Mouse (Mus musculus): Measurements from ENCODE around the gene Isoc2a. TPM values are rescaled to one million over a fixed set of nuclear protein-coding genes. Genes with fewer than 3 reads are reported as not detected.

Isoc2a gene
- total RNA-seq, 2 experiments from 2014 or later, result 11.2 to 12.4 TPM

- no peak for DNase-seq (ENCODE audit: extremely low spot score in 1 of 2, low spot score in 1 of 2)
Observed at GRCm38 (mm10) chr7:4934160-4934914, 57.4 kb downstream of the Isoc2a start.

GRCm38 (mm10) chr7:4936832-4937231 is 59.9 kb downstream of the Isoc2a start:
- DNase-seq (ENCODE audit: extremely low spot score in 1 of 2, low spot score in 1 of 2), result no peak

GRCm38 (mm10) chr7:4937392-4937791 is 60.4 kb downstream of the Isoc2a start:
- DNase-seq (ENCODE audit: extremely low spot score in 1 of 2, low spot score in 1 of 2), result no peak

- DNase-seq (ENCODE audit: extremely low spot score in 1 of 2, low spot score in 1 of 2), result peak in 1 of 2 experiments; percentile 77
Observed at GRCm38 (mm10) chr7:4938456-4938855, 61.5 kb downstream of the Isoc2a start.

GRCm38 (mm10) chr7:4940068-4940479 is 63.1 kb downstream of the Isoc2a start:
- peak; percentile 77 to 92 for DNase-seq (ENCODE audit: extremely low spot score in 1 of 2, low spot score in 1 of 2)

GRCm38 (mm10) chr7:4942673-4943072 is 65.7 kb downstream of the Isoc2a start:
- no peak for DNase-seq (ENCODE audit: extremely low spot score in 1 of 2, low spot score in 1 of 2)

GRCm38 (mm10) chr7:4943223-4943815 is 66.4 kb downstream of the Isoc2a start:
- DNase-seq (ENCODE audit: extremely low spot score in 1 of 2, low spot score in 1 of 2), result peak; percentile 92 to 95

Other genes starting within 250 kb of the Isoc2a start
- gene Tmem86b, start 245.7 kb upstream of the Isoc2a start, total RNA-seq (2021), result 10 to 100 TPM; 12.5 to 17.3 TPM
- gene Ppp6r1, start 218.1 kb upstream of the Isoc2a start, total RNA-seq (2021), result 100 to 1,000 TPM; 126 to 135 TPM
- 10 to 100 TPM; 89.0 to 91.9 TPM for gene Hspbp1, start 192.1 kb upstream of the Isoc2a start, total RNA-seq (2021)
- gene Brsk1, start 186.5 kb upstream of the Isoc2a start, total RNA-seq (2021), result 100 to 1,000 TPM; 330 to 348 TPM
- gene Tmem150b, start 151.9 kb upstream of the Isoc2a start, total RNA-seq (2021), result not detected
- 10 to 100 TPM; 23.5 to 34.3 TPM for gene Kmt5c, start 137.0 kb upstream of the Isoc2a start, total RNA-seq (2021)
- 1 to 10 TPM; 5.2 to 6.1 TPM for gene Cox6b2, start 124.1 kb upstream of the Isoc2a start, total RNA-seq (2021)
- gene Fam71e2, start 105.9 kb upstream of the Isoc2a start, total RNA-seq (2021), result not detected
- gene Il11, start 94.3 kb upstream of the Isoc2a start, total RNA-seq (2021), result under 1 TPM; 0.27 to 0.49 TPM
- gene Tmem190, start 94.2 kb upstream of the Isoc2a start, total RNA-seq (2021), result not detected
- gene Tmem238, start 87.5 kb upstream of the Isoc2a start, total RNA-seq (2021), result 1 to 10 TPM; 2.2 to 2.6 TPM
- 100 to 1,000 TPM; 484 to 506 TPM for gene Rpl28, start 84.3 kb upstream of the Isoc2a start, total RNA-seq (2021)
- gene Ube2s, start 64.6 kb upstream of the Isoc2a start, total RNA-seq (2021), result 100 to 1,000 TPM in 1 of 2 experiments, 10 to 100 TPM in 1; 97.7 to 112 TPM
- 100 to 1,000 TPM; 132 to 182 TPM for gene Shisa7, start 32.5 kb upstream of the Isoc2a start, total RNA-seq (2021)
- gene Isoc2b, start 6.9 kb upstream of the Isoc2a start, total RNA-seq (2021), result 1 to 10 TPM; 5.6 to 6.0 TPM
- gene Gm36210, start 29.4 kb downstream of the Isoc2a start, total RNA-seq (2021), result under 1 TPM; 0.27 to 0.38 TPM
- 10 to 100 TPM; 13.4 to 14.3 TPM for gene Zfp628, start 38.1 kb downstream of the Isoc2a start, total RNA-seq (2021)
- 100 to 1,000 TPM; 109 to 112 TPM for gene Nat14, start 44.9 kb downstream of the Isoc2a start, total RNA-seq (2021)
- 1 to 10 TPM; 1.4 to 2.3 TPM for gene Ssc5d, start 48.6 kb downstream of the Isoc2a start, total RNA-seq (2021)
- under 1 TPM in 1 of 2 experiments, not detected in 1; 0.59 TPM for gene Sbk2, start 87.3 kb downstream of the Isoc2a start, total RNA-seq (2021)
- gene Sbk3, start 94.0 kb downstream of the Isoc2a start, total RNA-seq (2021), result under 1 TPM; 0.59 to 0.66 TPM
- 10 to 100 TPM; 31.9 to 41.4 TPM for gene Zfp579, start 119.0 kb downstream of the Isoc2a start, total RNA-seq (2021)
- gene Zfp524, start 137.3 kb downstream of the Isoc2a start, total RNA-seq (2021), result 1 to 10 TPM; 7.7 to 8.2 TPM
- gene Fiz1, start 137.5 kb downstream of the Isoc2a start, total RNA-seq (2021), result 10 to 100 TPM; 21.3 to 21.7 TPM
- gene Gm44973, start 138.3 kb downstream of the Isoc2a start, total RNA-seq (2021), result not detected
- gene Zfp865, start 143.2 kb downstream of the Isoc2a start, total RNA-seq (2021), result 10 to 100 TPM; 33.0 to 41.3 TPM
- 10 to 100 TPM; 66.1 to 73.5 TPM for gene Ccdc106, start 143.4 kb downstream of the Isoc2a start, total RNA-seq (2021)
- not detected for gene 4632433K11Rik, start 157.0 kb downstream of the Isoc2a start, total RNA-seq (2021)
- gene Zfp784, start 161.3 kb downstream of the Isoc2a start, total RNA-seq (2021), result 1 to 10 TPM; 5.1 to 6.5 TPM
- 10 to 100 TPM; 43.1 to 44.0 TPM for gene Zfp580, start 174.4 kb downstream of the Isoc2a start, total RNA-seq (2021)
- gene U2af2, start 185.0 kb downstream of the Isoc2a start, total RNA-seq (2021), result 100 to 1,000 TPM; 170 to 180 TPM
- gene Epn1, start 203.1 kb downstream of the Isoc2a start, total RNA-seq (2021), result 100 to 1,000 TPM; 520 to 560 TPM
- gene Rfpl4, start 239.8 kb downstream of the Isoc2a start, total RNA-seq (2021), result not detected
- gene Rasl2-9, start 248.8 kb downstream of the Isoc2a start, total RNA-seq (2021), result under 1 TPM in 1 of 2 experiments, not detected in 1; 0.49 TPM

Measured in layer of hippocampus, postnatal 25 days (tissue).